Mouse (Mus musculus): Measurements from ENCODE around the gene Lsm14a.

- TF ChIP-seq CTCF (conservative IDR thresholded peaks at IDR 0.05; ENCODE audit: insufficient read depth, insufficient read length, low read depth, low read length) (no peak), POLR2A (IDR thresholded peaks at IDR 0.05; ENCODE audit: low read depth, low read length) (no peak)
Observed at GRCm38 (mm10) chr7:34309186-34309764, 83.8 kb downstream of the Lsm14a start.
